7 mouse cellular contexts compared by ENCODE assay signal in genomic region chr2:27442708-27443449, GRCm38 (mm10). TPM values are rescaled to one million over a fixed set of nuclear protein-coding genes. Genes with fewer than 3 reads are reported as not detected.
DNase-seq lines count a peak whose midpoint lies in the region; ATAC-seq and TF ChIP-seq lines count a peak whose summit lies in the region.

No protein-coding gene starts in this region.

- H3K4me2 ChIP-seq in kidney, postnatal 0 days (ENCODE audit: low read length), result peak overlapping the region; percentile 68
- H3K4me2 ChIP-seq in hindbrain, embryonic 13.5 days, result peak overlapping the region; percentile 64
- peak overlapping the region; percentile 69 for H3K4me2 ChIP-seq in midbrain, embryonic 14.5 days (ENCODE audit: low read length)

- 27% methylated on average over 20 of the region's 20 CpGs for WGBS in kidney, postnatal 0 days
- 37% methylated on average over 20 of the region's 20 CpGs for WGBS in embryonic facial prominence, embryonic 10.5 days
- WGBS in hindbrain, embryonic 13.5 days, result 30% methylated on average over 20 of the region's 20 CpGs
- 35% methylated on average over 20 of the region's 20 CpGs for WGBS in midbrain, embryonic 14.5 days

- ATAC-seq in kidney, postnatal 0 days (replicated peaks; ENCODE audit: low FRiP score, low read depth), result no peak; the same call in none of the 2 replicates
- no peak; the same call in none of the 2 replicates for ATAC-seq in hindbrain, embryonic 13.5 days (ENCODE audit: low FRiP score)
- ATAC-seq in midbrain, embryonic 14.5 days (ENCODE audit: low FRiP score, low TSS enrichment), result no peak; the same call in 1 of the 2 replicates

- peak overlapping the region; percentile 57 for H3K9ac ChIP-seq in kidney, postnatal 0 days (ENCODE audit: low read depth, low read length)
- H3K9ac ChIP-seq in hindbrain, embryonic 13.5 days, result peak overlapping the region; percentile 87
- H3K9ac ChIP-seq in midbrain, embryonic 14.5 days (replicated peaks; ENCODE audit: low read length), result peak overlapping the region; percentile 66

- peak overlapping the region; percentile 27 for H3K27ac ChIP-seq in kidney, postnatal 0 days
- H3K27ac ChIP-seq in embryonic facial prominence, embryonic 10.5 days (replicated peaks), result peak overlapping the region; percentile 87
- H3K27ac ChIP-seq in hindbrain, embryonic 13.5 days, result peak overlapping the region; percentile 83
- H3K27ac ChIP-seq in midbrain, embryonic 14.5 days (replicated peaks; ENCODE audit: low read depth, low read length), result peak overlapping the region; percentile 68

- no peaks in the 10 kb centered on the region for H3K9me3 ChIP-seq in kidney, postnatal 0 days (replicated peaks; ENCODE audit: low read length)
- H3K9me3 ChIP-seq in embryonic facial prominence, embryonic 10.5 days, result no peaks in the 10 kb centered on the region
- H3K9me3 ChIP-seq in hindbrain, embryonic 13.5 days, result no peaks in the 10 kb centered on the region
- H3K9me3 ChIP-seq in midbrain, embryonic 14.5 days (ENCODE audit: control insufficient read depth, low read length), result no peaks in the 10 kb centered on the region

- H3K27me3 ChIP-seq in kidney, postnatal 0 days (ENCODE audit: insufficient read depth, low read length), result no peaks in the 10 kb centered on the region
- no peaks in the 10 kb centered on the region for H3K27me3 ChIP-seq in embryonic facial prominence, embryonic 10.5 days (replicated peaks; ENCODE audit: low read depth, poor library complexity, severe bottlenecking)
- no peaks in the 10 kb centered on the region for H3K27me3 ChIP-seq in hindbrain, embryonic 13.5 days
- H3K27me3 ChIP-seq in midbrain, embryonic 14.5 days (ENCODE audit: control insufficient read depth, insufficient read depth, low read length), result no peaks in the 10 kb centered on the region

- peak; percentile 40 for DNase-seq in kidney, postnatal 0 days (ENCODE audit: low spot score)
- no peak for DNase-seq in kidney, postnatal 36 days
- DNase-seq in embryonic facial prominence, embryonic 10.5 days (ENCODE audit: low spot score), result no peak
- no peak for DNase-seq in midbrain, embryonic 14.5 days
- DNase-seq in gastrocnemius, adult 8-10 months (ENCODE audit: low spot score in 2 of 2), result no peak
- DNase-seq in ovary, postnatal 14 days (ENCODE audit: low spot score), result no peak

- H3K36me3 ChIP-seq in kidney, postnatal 0 days (ENCODE audit: insufficient read depth, low read length), result peaks cover 12% of the 10 kb centered on the region
- H3K36me3 ChIP-seq in embryonic facial prominence, embryonic 10.5 days (replicated peaks), result peaks cover 40% of the 10 kb centered on the region
- H3K36me3 ChIP-seq in hindbrain, embryonic 13.5 days, result peaks cover 37% of the 10 kb centered on the region
- H3K36me3 ChIP-seq in midbrain, embryonic 14.5 days (ENCODE audit: control insufficient read depth, insufficient read depth, low read length), result peaks cover 36% of the 10 kb centered on the region

- TF ChIP-seq CTCF in kidney, postnatal 0 days (IDR thresholded peaks at IDR 0.05; ENCODE audit: low read depth), result no peak

- peak overlapping the region; percentile 44 for H3K4me3 ChIP-seq in kidney, postnatal 0 days (replicated peaks; ENCODE audit: low read depth, low read length)
- peak overlapping the region; percentile 79 for H3K4me3 ChIP-seq in embryonic facial prominence, embryonic 10.5 days
- H3K4me3 ChIP-seq in hindbrain, embryonic 13.5 days, result peak overlapping the region; percentile 67
- peak overlapping the region; percentile 61 for H3K4me3 ChIP-seq in midbrain, embryonic 14.5 days (replicated peaks; ENCODE audit: low read depth, low read length)

- no peaks in the 10 kb centered on the region for H3K4me1 ChIP-seq in kidney, postnatal 0 days (replicated peaks; ENCODE audit: insufficient read depth, low read length)
- H3K4me1 ChIP-seq in embryonic facial prominence, embryonic 10.5 days, result peaks cover 22% of the 10 kb centered on the region
- H3K4me1 ChIP-seq in hindbrain, embryonic 13.5 days (replicated peaks), result peaks cover 23% of the 10 kb centered on the region
- H3K4me1 ChIP-seq in midbrain, embryonic 14.5 days (ENCODE audit: control insufficient read depth, insufficient read depth, low read length), result peaks cover 12% of the 10 kb centered on the region

RNA-seq across cellular contexts. Expression of gene Brd3os, which starts 0.8 kb away (rescaled TPM):
- polyA plus RNA-seq in kidney, postnatal 0 days (2015; fragmentation: Nextera tagmentation; extraction: Ambion mirVana), result 10.2 TPM in 2 replicates
- 8.8 and 8.9 TPM in 2 replicates for polyA plus RNA-seq in embryonic facial prominence, embryonic 10.5 days (2016; fragmentation: Nextera tagmentation; extraction: Ambion mirVana)
- 35.5 and 35.8 TPM in 2 replicates for polyA plus RNA-seq in hindbrain, embryonic 13.5 days (2015; fragmentation: Nextera tagmentation; extraction: Ambion mirVana)
- 37.8 and 45.1 TPM in 2 replicates for polyA plus RNA-seq in midbrain, embryonic 14.5 days (2014; fragmentation: Nextera tagmentation; extraction: Ambion mirVana)
- 1 to 10 TPM in 1 of 4 experiments, under 1 TPM in 3; 0.70 to 1.2 (median 0.82) TPM for total RNA-seq in gastrocnemius, adult 8-10 months (2022)

RNA-seq across cellular contexts. Expression of gene Vav2, which starts 16.0 kb away (rescaled TPM):
- 4.7 and 5.6 TPM in 2 replicates for polyA plus RNA-seq in kidney, postnatal 0 days (2015; fragmentation: Nextera tagmentation; extraction: Ambion mirVana)
- polyA plus RNA-seq in embryonic facial prominence, embryonic 10.5 days (2016; fragmentation: Nextera tagmentation; extraction: Ambion mirVana), result 10.3 and 11.3 TPM in 2 replicates
- 13.4 and 15.1 TPM in 2 replicates for polyA plus RNA-seq in hindbrain, embryonic 13.5 days (2015; fragmentation: Nextera tagmentation; extraction: Ambion mirVana)
- polyA plus RNA-seq in midbrain, embryonic 14.5 days (2014; fragmentation: Nextera tagmentation; extraction: Ambion mirVana), result 14.1 and 16.4 TPM in 2 replicates
- total RNA-seq in gastrocnemius, adult 8-10 months (2022), result 1 to 10 TPM; 2.0 to 2.2 (median 2.0) TPM

Comparison
In these comparisons a context has a peak if more than half of its experiments do, and no peak if none do; other contexts are left out.
1. H3K27ac ChIP-seq: peak in every context shown above with its lines; median percentile 87 in embryonic facial prominence, embryonic 10.5 days; 83 in hindbrain, embryonic 13.5 days; 68 in midbrain, embryonic 14.5 days; 27 in kidney, postnatal 0 days.